Mouse (Mus musculus): ENCODE measurements around the gene Olfr273. TPM values are rescaled to one million over a fixed set of nuclear protein-coding genes. Genes with fewer than 3 reads are reported as not detected.

Olfr273 gene
- not detected in 4 replicates for total RNA-seq (2023; ENCODE audit: inconsistent age)

GRCm38 (mm10) chr4:52859136-52859535, at the start of gene Olfr273:
TSS of gene Olfr273 (minus strand) at chr4:52859236.

GRCm38 (mm10) chr4:52814304-52814703, 44.7 kb downstream of the Olfr273 start, which contains the start of gene Olfr275:
TSS of gene Olfr275 (plus strand) at chr4:52814604.

Other genes with a start within 250 kb of the Olfr273 start
- not detected in 4 replicates for gene Olfr275, start 44.6 kb downstream of the Olfr273 start, total RNA-seq (2023; ENCODE audit: inconsistent age)
- gene Olfr272, start 59.9 kb upstream of the Olfr273 start, total RNA-seq (2023; ENCODE audit: inconsistent age), result not detected in 4 replicates
- not detected in 4 replicates for gene Olfr270, start 105.3 kb upstream of the Olfr273 start, total RNA-seq (2023; ENCODE audit: inconsistent age)
- gene Nipsnap3a, start 130.0 kb upstream of the Olfr273 start, total RNA-seq (2023; ENCODE audit: inconsistent age), result not detected in 4 replicates
- 46.9 to 51.5 TPM (median 47.6 TPM) in 4 replicates for gene Nipsnap3b, start 152.6 kb upstream of the Olfr273 start, total RNA-seq (2023; ENCODE audit: inconsistent age)

Data from B cell, adult (primary cell).